ENCODE assay signal across 14 mouse cellular contexts in genomic region chr7:44445528-44445923, GRCm38 (mm10). TPM values are rescaled to one million over a fixed set of nuclear protein-coding genes. Genes with fewer than 3 reads are reported as not detected.
DNase-seq lines count a peak whose midpoint lies in the region; ATAC-seq and TF ChIP-seq lines count a peak whose summit lies in the region.
"Had no signal": no experiment of that assay in that cellular context is flagged by ENCODE, and none has a peak within 500 bp of the region (broad histone marks: within the 10 kb centered on the region; RNA-seq: fewer than 3 reads in every experiment).

No protein-coding gene starts in this region.

- no peak for ATAC-seq in neural tube, embryonic 11.5 days (ENCODE audit: insufficient read depth, low FRiP score, low TSS enrichment)
- no peak for ATAC-seq in hindbrain, embryonic 16.5 days
- no peak for ATAC-seq in neural tube, embryonic 15.5 days (ENCODE audit: low FRiP score)
- ATAC-seq: intestine, embryonic 15.5 days; liver, postnatal 0 days had no signal

- H3K9ac ChIP-seq in neural tube, embryonic 11.5 days (ENCODE audit: low read length) = no peak overlapping the region
- peak overlapping the region; percentile 49; the same call in 1 of the 2 replicates for H3K9ac ChIP-seq in hindbrain, embryonic 16.5 days (ENCODE audit: low read depth, low read length)
- peak overlapping the region; percentile 97; the same call in 1 of the 2 replicates for H3K9ac ChIP-seq in neural tube, embryonic 15.5 days (replicated peaks)
- H3K9ac ChIP-seq: intestine, embryonic 15.5 days; liver, postnatal 0 days had no signal

- H3K4me1 ChIP-seq in cerebellum, adult 2 months (ENCODE audit: control insufficient read depth, insufficient read depth, low read length) = peaks cover 47% of the 10 kb centered on the region
- H3K4me1 ChIP-seq in neural tube, embryonic 11.5 days (ENCODE audit: control insufficient read depth, insufficient read depth, low read length) = peaks cover 21% of the 10 kb centered on the region; the same call in 1 of the 2 replicates
- H3K4me1 ChIP-seq in hindbrain, embryonic 16.5 days (ENCODE audit: control insufficient read depth, insufficient read depth, low read depth, low read length) = peaks cover 46% of the 10 kb centered on the region
- H3K4me1 ChIP-seq in neural tube, embryonic 15.5 days = peaks cover 80% of the 10 kb centered on the region

- no peaks in the 10 kb centered on the region for H3K27me3 ChIP-seq in cerebellum, adult 2 months (ENCODE audit: control insufficient read depth, insufficient read depth, low read length)
- H3K27me3 ChIP-seq in neural tube, embryonic 11.5 days (ENCODE audit: control insufficient read depth, insufficient read depth, low read length) = peaks cover 32% of the 10 kb centered on the region
- H3K27me3 ChIP-seq in hindbrain, embryonic 16.5 days (replicated peaks; ENCODE audit: control insufficient read depth, insufficient read depth, low read length) = no peaks in the 10 kb centered on the region
- no peaks in the 10 kb centered on the region for H3K27me3 ChIP-seq in neural tube, embryonic 15.5 days (replicated peaks)

- H3K9me3 ChIP-seq in neural tube, embryonic 11.5 days (ENCODE audit: control insufficient read depth, low read length) = no peaks in the 10 kb centered on the region
- no peaks in the 10 kb centered on the region for H3K9me3 ChIP-seq in hindbrain, embryonic 16.5 days (ENCODE audit: control insufficient read depth, low read length)
- no peaks in the 10 kb centered on the region for H3K9me3 ChIP-seq in neural tube, embryonic 15.5 days (replicated peaks)
- H3K9me3 ChIP-seq: intestine, embryonic 15.5 days had no signal

- TF ChIP-seq POLR2A in cerebellum, adult 2 months (IDR thresholded peaks at IDR 0.05; ENCODE audit: borderline replicate concordance, insufficient read depth, low read length) = no peak

- H3K4me3 ChIP-seq in cerebellum, adult 2 months (replicated peaks; ENCODE audit: insufficient read depth, low read depth, low read length) = peak overlapping the region; percentile 35
- no peak overlapping the region; the same call in 1 of the 2 replicates for H3K4me3 ChIP-seq in neural tube, embryonic 11.5 days (ENCODE audit: low read depth, low read length)
- peak overlapping the region; percentile 74 for H3K4me3 ChIP-seq in hindbrain, embryonic 16.5 days (ENCODE audit: low read length)
- peak overlapping the region; percentile 70 for H3K4me3 ChIP-seq in neural tube, embryonic 15.5 days (replicated peaks)
- no peak overlapping the region for H3K4me3 ChIP-seq in gastrocnemius, adult 2 months
- H3K4me3 ChIP-seq: erythroblast, embryonic 14.5 days; intestine, embryonic 15.5 days had no signal

- peak overlapping the region; percentile 95 for H3K27ac ChIP-seq in cerebellum, adult 2 months (ENCODE audit: insufficient read depth, low read length)
- no peak overlapping the region for H3K27ac ChIP-seq in neural tube, embryonic 11.5 days (ENCODE audit: low read depth, low read length)
- H3K27ac ChIP-seq in hindbrain, embryonic 16.5 days (ENCODE audit: low read depth, low read length) = peak overlapping the region; percentile 45
- 0 out of 2 replicates have a peak overlapping the region, but pooled peaks have one; percentile 15 for H3K27ac ChIP-seq in neural tube, embryonic 15.5 days (replicated peaks)
- H3K27ac ChIP-seq in gastrocnemius, adult 2 months = no peak overlapping the region
- H3K27ac ChIP-seq: intestine, embryonic 15.5 days had no signal

- H3K4me2 ChIP-seq in neural tube, embryonic 11.5 days (ENCODE audit: low read depth) = peak overlapping the region; percentile 81; the same call in 1 of the 2 replicates
- H3K4me2 ChIP-seq in hindbrain, embryonic 16.5 days (ENCODE audit: low read length) = peak overlapping the region; percentile 85
- peak overlapping the region; percentile 96 for H3K4me2 ChIP-seq in neural tube, embryonic 15.5 days
- H3K4me2 ChIP-seq: intestine, embryonic 15.5 days had no signal

- H3K36me3 ChIP-seq in neural tube, embryonic 11.5 days (ENCODE audit: control insufficient read depth, insufficient read depth, low read length) = peaks cover 2% of the 10 kb centered on the region
- H3K36me3 ChIP-seq in hindbrain, embryonic 16.5 days (ENCODE audit: control insufficient read depth, insufficient read depth, low read length) = peaks cover 25% of the 10 kb centered on the region
- H3K36me3 ChIP-seq in neural tube, embryonic 15.5 days = peaks cover 45% of the 10 kb centered on the region
- H3K36me3 ChIP-seq: intestine, embryonic 15.5 days had no signal

- peak; percentile 50 to 61 for DNase-seq in cerebellum, adult 2 months
- DNase-seq in cerebellum, postnatal 4 days (ENCODE audit: low spot score in 2 of 2) = no peak
- no peak for DNase-seq in neural tube, embryonic 11.5 days (ENCODE audit: low spot score)
- no peak for DNase-seq in neural tube, embryonic 10.5 days (ENCODE audit: extremely low spot score, low spot score)
- no peak for DNase-seq in gastrocnemius, adult 2 months
- no peak for DNase-seq in retina, postnatal 1 day
- DNase-seq: adrenal gland, adult 2 months; gastrocnemius, postnatal 25 days; liver, postnatal 0 days had no signal

- WGBS in cerebellum, adult 2 months = 6% methylated on average over 7 of the region's 7 CpGs
- 9% methylated on average over 7 of the region's 7 CpGs for WGBS in neural tube, embryonic 11.5 days
- WGBS in hindbrain, embryonic 16.5 days = 29% methylated on average over 7 of the region's 7 CpGs
- WGBS in neural tube, embryonic 15.5 days = 16% methylated on average over 7 of the region's 7 CpGs

- intact Hi-C loops in gastrocnemius, adult 2 months (cut with DNase I) = no loop called here

- no peak for TF ChIP-seq CTCF in cerebellum, adult 2 months (IDR thresholded peaks at IDR 0.05; ENCODE audit: borderline replicate concordance, insufficient read depth, low read depth, low read length)
- TF ChIP-seq CTCF in gastrocnemius, adult 2 months (IDR thresholded peaks at IDR 0.05) = no peak

RNA-seq across cellular contexts. Expression of gene Lrrc4b, which starts 16.7 kb away (rescaled TPM):
- 190 and 214 TPM in 2 replicates for polyA plus RNA-seq in cerebellum, adult 2 months (2012; rRNA removed)
- polyA plus RNA-seq in neural tube, embryonic 11.5 days (2014; fragmentation: Nextera tagmentation; extraction: Ambion mirVana) = 7.4 and 8.0 TPM in 2 replicates
- 12.4 and 12.6 TPM in 2 replicates for polyA plus RNA-seq in hindbrain, embryonic 16.5 days (2015; fragmentation: Nextera tagmentation; extraction: Ambion mirVana)
- polyA plus RNA-seq in neural tube, embryonic 15.5 days (2015; fragmentation: Nextera tagmentation; extraction: Ambion mirVana) = 11.0 and 14.9 TPM in 2 replicates
- total RNA-seq in gastrocnemius, adult 2 months (2021) = not detected
- total RNA-seq: megakaryocyte progenitor cell, adult 5-6 weeks had no signal
- polyA plus RNA-seq: erythroblast, embryonic 14.5 days; liver, postnatal 0 days had no signal

RNA-seq across cellular contexts. Expression of gene Aspdh, which starts 19.7 kb away (rescaled TPM):
- polyA plus RNA-seq in cerebellum, adult 2 months (2012; rRNA removed) = 9.3 and 10.2 TPM in 2 replicates
- 1.2 and 1.6 TPM in 2 replicates for polyA plus RNA-seq in neural tube, embryonic 11.5 days (2014; fragmentation: Nextera tagmentation; extraction: Ambion mirVana)
- 3.1 and 3.9 TPM in 2 replicates for polyA plus RNA-seq in hindbrain, embryonic 16.5 days (2015; fragmentation: Nextera tagmentation; extraction: Ambion mirVana)
- 2.2 and 4.2 TPM in 2 replicates for polyA plus RNA-seq in neural tube, embryonic 15.5 days (2015; fragmentation: Nextera tagmentation; extraction: Ambion mirVana)
- total RNA-seq in gastrocnemius, adult 2 months (2021) = not detected
- total RNA-seq: gastrocnemius, postnatal 25 days; megakaryocyte progenitor cell, adult 5-6 weeks had no signal

RNA-seq across cellular contexts. Expression of gene Josd2, which starts 22.3 kb away (rescaled TPM):
- polyA plus RNA-seq in cerebellum, adult 2 months (2012; rRNA removed) = 273 and 294 TPM in 2 replicates
- 60.0 and 66.2 TPM in 2 replicates for polyA plus RNA-seq in neural tube, embryonic 11.5 days (2014; fragmentation: Nextera tagmentation; extraction: Ambion mirVana)
- polyA plus RNA-seq in hindbrain, embryonic 16.5 days (2015; fragmentation: Nextera tagmentation; extraction: Ambion mirVana) = 42.5 and 46.2 TPM in 2 replicates
- 45.2 and 51.0 TPM in 2 replicates for polyA plus RNA-seq in neural tube, embryonic 15.5 days (2015; fragmentation: Nextera tagmentation; extraction: Ambion mirVana)
- 10 to 100 TPM; 51.0 to 57.0 TPM for total RNA-seq in gastrocnemius, adult 2 months (2021)

RNA-seq across cellular contexts. Expression of gene Emc10, which starts 50.8 kb away (rescaled TPM):
- 302 and 309 TPM in 2 replicates for polyA plus RNA-seq in cerebellum, adult 2 months (2012; rRNA removed)
- polyA plus RNA-seq in neural tube, embryonic 11.5 days (2014; fragmentation: Nextera tagmentation; extraction: Ambion mirVana) = 104 and 110 TPM in 2 replicates
- polyA plus RNA-seq in hindbrain, embryonic 16.5 days (2015; fragmentation: Nextera tagmentation; extraction: Ambion mirVana) = 145 and 150 TPM in 2 replicates
- 144 and 157 TPM in 2 replicates for polyA plus RNA-seq in neural tube, embryonic 15.5 days (2015; fragmentation: Nextera tagmentation; extraction: Ambion mirVana)
- total RNA-seq in gastrocnemius, adult 2 months (2021) = 10 to 100 TPM; 43.6 to 52.2 TPM

RNA-seq across cellular contexts. Expression of gene Fam71e1, which starts 50.9 kb away (rescaled TPM):
- polyA plus RNA-seq in cerebellum, adult 2 months (2012; rRNA removed) = 32.6 and 34.0 TPM in 2 replicates
- polyA plus RNA-seq in neural tube, embryonic 11.5 days (2014; fragmentation: Nextera tagmentation; extraction: Ambion mirVana) = 12.3 and 13.3 TPM in 2 replicates
- 20.4 and 23.7 TPM in 2 replicates for polyA plus RNA-seq in hindbrain, embryonic 16.5 days (2015; fragmentation: Nextera tagmentation; extraction: Ambion mirVana)
- 22.6 and 23.2 TPM in 2 replicates for polyA plus RNA-seq in neural tube, embryonic 15.5 days (2015; fragmentation: Nextera tagmentation; extraction: Ambion mirVana)
- total RNA-seq in gastrocnemius, adult 2 months (2021) = 1 to 10 TPM; 2.4 to 5.5 TPM

Comparison
In these comparisons a context has a peak if more than half of its experiments do, and no peak if none do; other contexts are left out.
1. DNase-seq: peak in cerebellum, adult 2 months (2 of 2); none in cerebellum, postnatal 4 days (0 of 2), neural tube, embryonic 11.5 days (single experiment), neural tube, embryonic 10.5 days (single experiment), gastrocnemius, adult 2 months (single experiment) and retina, postnatal 1 day (single experiment).
2. H3K27ac ChIP-seq: peak in cerebellum, adult 2 months (single experiment), hindbrain, embryonic 16.5 days (single experiment) and neural tube, embryonic 15.5 days (single experiment); none in neural tube, embryonic 11.5 days (single experiment) and gastrocnemius, adult 2 months (single experiment).
3. H3K4me3 ChIP-seq: peak in cerebellum, adult 2 months (single experiment), hindbrain, embryonic 16.5 days (single experiment) and neural tube, embryonic 15.5 days (single experiment); none in neural tube, embryonic 11.5 days (single experiment) and gastrocnemius, adult 2 months (single experiment).
4. RNA of gene Lrrc4b, which starts 16.7 kb away (polyA plus RNA-seq): 190 to 214 TPM in cerebellum, adult 2 months; 11.0 to 14.9 TPM in neural tube, embryonic 15.5 days, 12.4 to 12.6 TPM in hindbrain, embryonic 16.5 days and 7.4 to 8.0 TPM in neural tube, embryonic 11.5 days; every median in the first group is over 10 times any median in the second.
5. Peak in every context shown above with its lines, with median percentiles within 50 percentile points of each other: H3K4me2 ChIP-seq.